Mouse (Mus musculus): Measurements from ENCODE around the gene Dync2h1. TPM values are rescaled to one million over a fixed set of nuclear protein-coding genes. Genes with fewer than 3 reads are reported as not detected.
A peak's percentile ranks its signal among the peaks of the same experiment; 100 is the strongest.

Dync2h1 gene
- total and polyA plus RNA-seq, 2 experiments from 2014 or later, result 13.9 to 18.6 TPM

- H3K9ac ChIP-seq, result no peak overlapping the region
- H3K4me2 ChIP-seq (ENCODE audit: low read depth), result no peak overlapping the region
- no peaks in the 10 kb centered on the region for H3K4me1 ChIP-seq (ENCODE audit: insufficient read depth)
- no peak overlapping the region for H3K27ac ChIP-seq (ENCODE audit: low read depth, low read length)
- no peaks in the 10 kb centered on the region for H3K27me3 ChIP-seq (ENCODE audit: insufficient read depth, low read length)
- H3K36me3 ChIP-seq (ENCODE audit: insufficient read depth), result peaks cover 11% of the 10 kb centered on the region
- DNase-seq (no peak), ATAC-seq (no peak)
- TF ChIP-seq CTCF (IDR thresholded peaks at IDR 0.05; ENCODE audit: low read depth), result no peak
- H3K4me3 ChIP-seq (ENCODE audit: low read depth, low read length), result no peak overlapping the region
- no peaks in the 10 kb centered on the region for H3K9me3 ChIP-seq (ENCODE audit: low read length)
These were observed 190.0 kb downstream of the Dync2h1 start for GRCm38 (mm10) chr9:6994275-6994674.

GRCm38 (mm10) chr9:6988893-6989685 is 195.2 kb downstream of the Dync2h1 start:
- WGBS, result 93% methylated on average over 3 of the region's 3 CpGs
- no peak for ATAC-seq

DNA sequence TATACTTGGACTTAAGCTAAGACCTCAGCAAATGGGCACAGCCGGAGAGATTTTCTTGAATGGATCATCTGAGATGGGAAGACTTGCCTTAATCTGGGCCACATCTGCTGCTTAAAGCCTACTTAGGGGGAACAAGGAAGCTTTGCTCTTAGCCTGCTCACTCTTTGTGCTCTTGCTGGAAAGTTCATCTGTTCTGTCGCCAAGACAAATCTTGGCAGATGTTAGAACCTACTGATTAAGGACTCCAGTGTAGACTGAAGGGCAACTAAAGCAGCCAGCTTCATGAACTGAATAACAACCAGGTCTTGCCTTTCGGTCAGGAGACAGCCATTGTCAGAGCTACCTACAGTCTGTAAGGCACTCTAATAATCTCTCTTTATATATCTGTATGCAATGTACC is 198.1 kb downstream of the Dync2h1 start:
- ATAC-seq, result peak; percentile 53
- Histone ChIP-seq H3K27ac (ENCODE audit: low read depth, low read length) (no peak overlapping the region), H3K4me3 (ENCODE audit: low read depth, low read length) (no peak overlapping the region), H3K9ac (no peak overlapping the region), H3K36me3 (ENCODE audit: insufficient read depth) (peaks cover 15% of the 10 kb centered on the region), H3K4me2 (ENCODE audit: low read depth) (no peak overlapping the region), H3K27me3 (ENCODE audit: insufficient read depth, low read length) (no peaks in the 10 kb centered on the region), H3K4me1 (ENCODE audit: insufficient read depth) (no peaks in the 10 kb centered on the region), H3K9me3 (ENCODE audit: low read length) (no peaks in the 10 kb centered on the region)
- no peak for TF ChIP-seq CTCF (IDR thresholded peaks at IDR 0.05; ENCODE audit: low read depth)
- WGBS, result 72% methylated on average over 3 of the region's 3 CpGs
- DNase-seq, result peak; percentile 1

More at GRCm38 (mm10) chr9:6988893-6989685, 195.2 kb downstream of the Dync2h1 start:
- H3K4me2 ChIP-seq (ENCODE audit: low read depth), result no peak overlapping the region
- H3K9ac ChIP-seq, result no peak overlapping the region
- no peak overlapping the region for H3K4me3 ChIP-seq (ENCODE audit: low read depth, low read length)
- no peaks in the 10 kb centered on the region for H3K4me1 ChIP-seq (ENCODE audit: insufficient read depth)
- H3K36me3 ChIP-seq (ENCODE audit: insufficient read depth), result peaks cover 6% of the 10 kb centered on the region; the same call in 1 of the 2 replicates
- no peaks in the 10 kb centered on the region for H3K9me3 ChIP-seq (ENCODE audit: low read length)
- DNase-seq, result no peak
- H3K27me3 ChIP-seq (ENCODE audit: insufficient read depth, low read length), result no peaks in the 10 kb centered on the region
- no peak for TF ChIP-seq CTCF (IDR thresholded peaks at IDR 0.05; ENCODE audit: low read depth)
- H3K27ac ChIP-seq (ENCODE audit: low read depth, low read length), result no peak overlapping the region

DNA sequence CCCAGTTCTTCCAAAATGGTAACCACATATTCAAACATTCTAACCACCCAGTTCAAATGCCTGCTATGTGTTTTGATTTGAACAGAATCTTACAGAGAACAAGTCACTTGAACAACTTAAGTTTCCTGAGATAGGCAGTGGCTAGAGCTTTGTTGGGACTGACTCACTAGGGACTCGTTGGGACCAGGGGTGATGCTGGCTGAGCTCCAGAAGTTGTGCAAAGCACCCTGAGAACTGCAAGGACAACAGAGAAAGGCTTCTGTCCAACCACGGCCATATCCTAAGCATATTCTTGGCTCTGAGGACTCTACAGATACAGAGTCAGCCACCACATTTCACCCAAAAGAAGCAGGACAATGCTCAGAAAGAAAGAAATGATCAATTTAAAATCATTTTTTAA is 215.1 kb downstream of the Dync2h1 start:
- Histone ChIP-seq H3K27me3 (ENCODE audit: insufficient read depth, low read length) (no peaks in the 10 kb centered on the region), H3K9ac (no peak overlapping the region), H3K27ac (ENCODE audit: low read depth, low read length) (no peak overlapping the region), H3K4me1 (ENCODE audit: insufficient read depth) (no peaks in the 10 kb centered on the region), H3K4me3 (ENCODE audit: low read depth, low read length) (no peak overlapping the region), H3K9me3 (ENCODE audit: low read length) (no peaks in the 10 kb centered on the region), H3K36me3 (ENCODE audit: insufficient read depth) (peaks cover 4% of the 10 kb centered on the region; the same call in 1 of the 2 replicates), H3K4me2 (ENCODE audit: low read depth) (no peak overlapping the region)
- DNase-seq, result no peak
- ATAC-seq, result no peak
- no peak for TF ChIP-seq CTCF (IDR thresholded peaks at IDR 0.05; ENCODE audit: low read depth)
- WGBS, result 69% methylated on average over 2 of the region's 2 CpGs

DNA sequence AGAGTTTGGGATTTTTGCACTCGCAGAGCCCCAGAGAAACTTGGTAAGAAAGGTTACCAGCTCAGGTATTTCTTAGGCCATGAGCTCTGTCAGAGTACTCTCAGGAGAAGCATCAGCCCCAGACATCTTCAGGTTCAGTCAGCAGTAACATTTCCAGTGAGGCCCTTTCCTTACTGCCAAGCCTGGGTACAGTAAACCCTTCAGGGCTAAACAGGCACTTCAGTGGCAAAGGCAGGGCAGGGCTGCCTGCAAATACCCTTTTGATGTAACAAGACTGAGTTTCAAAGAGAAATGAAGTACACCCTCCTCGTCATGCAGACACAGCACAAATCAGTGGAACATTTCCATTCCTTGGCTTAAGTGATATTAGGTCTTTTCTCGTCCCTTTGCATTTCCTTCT is 219.2 kb downstream of the Dync2h1 start:
- no peak overlapping the region for H3K4me3 ChIP-seq (ENCODE audit: low read depth, low read length)
- H3K36me3 ChIP-seq (ENCODE audit: insufficient read depth), result peaks cover 4% of the 10 kb centered on the region; the same call in 1 of the 2 replicates
- no peaks in the 10 kb centered on the region for H3K4me1 ChIP-seq (ENCODE audit: insufficient read depth)
- H3K27me3 ChIP-seq (ENCODE audit: insufficient read depth, low read length), result no peaks in the 10 kb centered on the region
- no peak for ATAC-seq
- H3K4me2 ChIP-seq (ENCODE audit: low read depth), result no peak overlapping the region
- no peak overlapping the region for H3K9ac ChIP-seq
- DNase-seq, result no peak
- H3K9me3 ChIP-seq (ENCODE audit: low read length), result no peaks in the 10 kb centered on the region
- 82% methylated on average over 3 of the region's 3 CpGs for WGBS
- H3K27ac ChIP-seq (ENCODE audit: low read depth, low read length), result no peak overlapping the region
- no peak for TF ChIP-seq CTCF (IDR thresholded peaks at IDR 0.05; ENCODE audit: low read depth)

DNA sequence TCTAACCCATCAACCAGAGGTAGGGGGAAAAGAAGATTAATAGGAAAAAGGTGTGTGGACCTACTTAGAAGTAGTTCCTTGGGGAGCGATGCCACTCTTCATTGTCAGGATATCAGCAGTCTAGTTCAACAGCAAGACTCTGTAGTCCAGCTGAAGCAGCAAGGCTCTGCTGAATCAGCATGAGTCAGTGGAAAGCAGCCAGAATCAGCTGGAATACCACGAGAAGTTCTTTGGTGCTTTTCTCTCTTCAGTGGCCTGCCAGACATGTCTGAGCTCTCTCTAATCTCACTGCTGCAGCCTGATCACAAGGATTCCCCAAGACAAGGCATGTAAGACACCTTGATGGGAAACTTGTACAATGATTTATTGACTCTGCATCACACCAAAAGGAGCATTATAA is 225.9 kb downstream of the Dync2h1 start:
- H3K9me3 ChIP-seq (ENCODE audit: low read length), result no peaks in the 10 kb centered on the region

DNA sequence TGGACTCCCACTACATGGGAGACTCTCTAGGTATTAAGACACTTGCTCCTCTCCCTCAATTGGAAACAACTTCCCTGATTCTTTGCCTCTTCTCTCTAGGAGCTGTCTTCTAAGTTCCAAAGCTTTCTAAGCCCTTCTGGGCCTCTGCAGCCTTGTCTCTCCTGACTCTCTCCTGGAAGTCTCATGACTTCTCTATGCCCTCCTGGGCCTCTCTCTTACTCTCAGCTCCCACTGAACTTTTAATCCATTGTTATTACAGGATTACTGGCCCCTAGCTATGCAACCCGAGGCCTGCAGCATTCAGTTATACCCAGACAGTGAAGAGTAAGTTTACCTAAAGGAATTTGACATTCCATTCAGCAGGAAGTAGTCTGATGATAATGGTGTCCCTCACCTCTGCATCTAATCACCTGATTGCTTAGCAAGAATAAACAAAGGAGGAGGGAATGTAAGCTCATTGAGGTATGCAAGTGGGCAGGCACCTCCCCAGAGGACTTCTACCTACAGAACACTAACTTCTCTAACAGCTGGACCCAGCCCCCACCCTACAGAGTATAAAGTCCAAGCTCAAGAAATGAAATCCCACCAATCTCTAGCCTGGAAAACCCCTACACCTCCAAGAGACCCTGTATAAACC is 256.7 kb downstream of the Dync2h1 start:
- TF ChIP-seq CTCF (IDR thresholded peaks at IDR 0.05; ENCODE audit: low read depth), result no peak
- WGBS, result 24% methylated on average over 1 of the region's 1 CpGs

More for the DNA sequence above, 225.9 kb downstream of the Dync2h1 start:
- TF ChIP-seq CTCF (IDR thresholded peaks at IDR 0.05; ENCODE audit: low read depth), result no peak
- no peaks in the 10 kb centered on the region for H3K4me1 ChIP-seq (ENCODE audit: insufficient read depth)
- no peaks in the 10 kb centered on the region for H3K36me3 ChIP-seq (ENCODE audit: insufficient read depth)
- H3K4me3 ChIP-seq (ENCODE audit: low read depth, low read length), result no peak overlapping the region
- WGBS, result 74% methylated on average over 2 of the region's 2 CpGs
- ATAC-seq, result no peak
- DNase-seq, result no peak
- H3K9ac ChIP-seq, result no peak overlapping the region
- H3K27me3 ChIP-seq (ENCODE audit: insufficient read depth, low read length), result no peaks in the 10 kb centered on the region
- no peak overlapping the region for H3K27ac ChIP-seq (ENCODE audit: low read depth, low read length)
- H3K4me2 ChIP-seq (ENCODE audit: low read depth), result no peak overlapping the region

More for the DNA sequence above, 256.7 kb downstream of the Dync2h1 start:
- Histone ChIP-seq H3K27me3 (ENCODE audit: insufficient read depth, low read length) (no peaks in the 10 kb centered on the region), H3K9ac (no peak overlapping the region), H3K36me3 (ENCODE audit: insufficient read depth) (peaks cover 4% of the 10 kb centered on the region; the same call in 1 of the 2 replicates), H3K4me1 (ENCODE audit: insufficient read depth) (no peaks in the 10 kb centered on the region), H3K9me3 (ENCODE audit: low read length) (no peaks in the 10 kb centered on the region), H3K4me3 (ENCODE audit: low read depth, low read length) (no peak overlapping the region), H3K4me2 (ENCODE audit: low read depth) (no peak overlapping the region), H3K27ac (ENCODE audit: low read depth, low read length) (no peak overlapping the region)
- ATAC-seq (no peak), DNase-seq (no peak)
